Mouse (Mus musculus): ENCODE measurements around the gene Lpcat1. TPM values are rescaled to one million over a fixed set of nuclear protein-coding genes. Genes with fewer than 3 reads are reported as not detected.

Gene Lpcat1
- polyA plus RNA-seq, 1 experiment from 2014 or later: 22.5 TPM

GRCm38 (mm10) chr13:73448723-73449122, 18.3 kb upstream of the Lpcat1 start:
- Histone ChIP-seq H3K36me3 (no peaks in the 10 kb centered on the region), H3K27ac (no peak overlapping the region), H3K4me1 (replicated peaks) (no peaks in the 10 kb centered on the region), H3K9me3 (no peaks in the 10 kb centered on the region), H3K4me2 (replicated peaks) (no peak overlapping the region), H3K4me3 (replicated peaks) (no peak overlapping the region), H3K27me3 (replicated peaks) (no peaks in the 10 kb centered on the region), H3K9ac (no peak overlapping the region)
- ATAC-seq: no peak
- WGBS: 81% methylated on average over 3 of the region's 3 CpGs

- ATAC-seq: no peak
- Histone ChIP-seq H3K27ac (no peak overlapping the region), H3K9ac (no peak overlapping the region), H3K9me3 (no peaks in the 10 kb centered on the region), H3K36me3 (no peaks in the 10 kb centered on the region), H3K27me3 (replicated peaks) (no peaks in the 10 kb centered on the region), H3K4me2 (replicated peaks) (no peak overlapping the region), H3K4me1 (replicated peaks) (no peaks in the 10 kb centered on the region), H3K4me3 (replicated peaks) (no peak overlapping the region)
- WGBS: 72% methylated on average over 3 of the region's 3 CpGs
Measured at GRCm38 (mm10) chr13:73453503-73454217, 13.3 kb upstream of the Lpcat1 start.

- no peaks in the 10 kb centered on the region for H3K36me3 ChIP-seq
- peak; percentile 84 for ATAC-seq
Measured at GRCm38 (mm10) chr13:73455328-73455727, 11.7 kb upstream of the Lpcat1 start.

GRCm38 (mm10) chr13:73457301-73457700, 9.7 kb upstream of the Lpcat1 start:
- WGBS: 88% methylated on average over 4 of the region's 4 CpGs
- Histone ChIP-seq H3K27me3 (replicated peaks) (no peaks in the 10 kb centered on the region), H3K4me2 (replicated peaks) (no peak overlapping the region), H3K9me3 (no peaks in the 10 kb centered on the region), H3K9ac (no peak overlapping the region), H3K27ac (no peak overlapping the region), H3K4me1 (replicated peaks) (no peaks in the 10 kb centered on the region), H3K36me3 (no peaks in the 10 kb centered on the region), H3K4me3 (replicated peaks) (no peak overlapping the region)
- ATAC-seq: no peak

More at GRCm38 (mm10) chr13:73455328-73455727, 11.7 kb upstream of the Lpcat1 start:
- Histone ChIP-seq H3K4me2 (replicated peaks) (no peak overlapping the region), H3K4me1 (replicated peaks) (no peaks in the 10 kb centered on the region), H3K27me3 (replicated peaks) (no peaks in the 10 kb centered on the region), H3K9ac (no peak overlapping the region), H3K27ac (no peak overlapping the region), H3K9me3 (no peaks in the 10 kb centered on the region), H3K4me3 (replicated peaks) (no peak overlapping the region)
- 55% methylated on average over 3 of the region's 3 CpGs for WGBS

GRCm38 (mm10) chr13:73457741-73458140, 9.3 kb upstream of the Lpcat1 start:
- Histone ChIP-seq H3K4me1 (replicated peaks) (no peaks in the 10 kb centered on the region), H3K9ac (no peak overlapping the region)

GRCm38 (mm10) chr13:73458719-73459118, 8.3 kb upstream of the Lpcat1 start:
- Histone ChIP-seq H3K4me3 (replicated peaks) (no peak overlapping the region), H3K27me3 (replicated peaks) (no peaks in the 10 kb centered on the region), H3K4me2 (replicated peaks) (no peak overlapping the region), H3K4me1 (replicated peaks) (no peaks in the 10 kb centered on the region), H3K27ac (no peak overlapping the region), H3K36me3 (no peaks in the 10 kb centered on the region), H3K9ac (no peak overlapping the region), H3K9me3 (no peaks in the 10 kb centered on the region)
- no peak for ATAC-seq
- 67% methylated on average over 5 of the region's 5 CpGs for WGBS

More at GRCm38 (mm10) chr13:73457741-73458140, 9.3 kb upstream of the Lpcat1 start:
- Histone ChIP-seq H3K4me3 (replicated peaks) (no peak overlapping the region), H3K36me3 (no peaks in the 10 kb centered on the region), H3K27ac (no peak overlapping the region), H3K27me3 (replicated peaks) (no peaks in the 10 kb centered on the region), H3K4me2 (replicated peaks) (no peak overlapping the region), H3K9me3 (no peaks in the 10 kb centered on the region)
- no peak for ATAC-seq
- WGBS: 73% methylated on average over 2 of the region's 2 CpGs

- Histone ChIP-seq H3K4me1 (replicated peaks) (no peaks in the 10 kb centered on the region), H3K9me3 (no peaks in the 10 kb centered on the region), H3K4me2 (replicated peaks) (no peak overlapping the region), H3K27ac (no peak overlapping the region), H3K27me3 (replicated peaks) (no peaks in the 10 kb centered on the region), H3K36me3 (no peaks in the 10 kb centered on the region), H3K9ac (no peak overlapping the region), H3K4me3 (replicated peaks) (no peak overlapping the region)
- 68% methylated on average over 7 of the region's 7 CpGs for WGBS
- no peak for ATAC-seq
Measured at GRCm38 (mm10) chr13:73459189-73459850, 7.7 kb upstream of the Lpcat1 start.

- Histone ChIP-seq H3K4me1 (replicated peaks) (no peaks in the 10 kb centered on the region), H3K4me3 (replicated peaks) (no peak overlapping the region), H3K9me3 (no peaks in the 10 kb centered on the region), H3K36me3 (no peaks in the 10 kb centered on the region), H3K27me3 (replicated peaks) (no peaks in the 10 kb centered on the region), H3K27ac (no peak overlapping the region), H3K4me2 (replicated peaks) (no peak overlapping the region), H3K9ac (no peak overlapping the region)
- ATAC-seq: no peak
Measured at GRCm38 (mm10) chr13:73461551-73461950, 5.4 kb upstream of the Lpcat1 start.

- H3K4me3 ChIP-seq (replicated peaks): no peak overlapping the region
- ATAC-seq: no peak
- no peak overlapping the region for H3K4me2 ChIP-seq (replicated peaks)
- H3K9me3 ChIP-seq: no peaks in the 10 kb centered on the region
- no peaks in the 10 kb centered on the region for H3K36me3 ChIP-seq
- H3K27me3 ChIP-seq (replicated peaks): no peaks in the 10 kb centered on the region
- H3K4me1 ChIP-seq (replicated peaks): peaks cover 16% of the 10 kb centered on the region; the same call in 1 of the 2 replicates
- H3K9ac ChIP-seq: no peak overlapping the region
- H3K27ac ChIP-seq: no peak overlapping the region
- WGBS: 45% methylated on average over 2 of the region's 2 CpGs
Measured at GRCm38 (mm10) chr13:73465156-73465555, 1.8 kb upstream of the Lpcat1 start.

- H3K27me3 ChIP-seq (replicated peaks): no peaks in the 10 kb centered on the region
- H3K4me2 ChIP-seq (replicated peaks): no peak overlapping the region
- H3K4me1 ChIP-seq (replicated peaks): peaks cover 16% of the 10 kb centered on the region; the same call in 1 of the 2 replicates
- no peak for ATAC-seq
- no peaks in the 10 kb centered on the region for H3K9me3 ChIP-seq
- no peak overlapping the region for H3K27ac ChIP-seq
- no peak overlapping the region for H3K9ac ChIP-seq
- WGBS: 86% methylated on average over 3 of the region's 3 CpGs
- no peaks in the 10 kb centered on the region for H3K36me3 ChIP-seq
- no peak overlapping the region for H3K4me3 ChIP-seq (replicated peaks)
Measured at GRCm38 (mm10) chr13:73466411-73466810, 586 bp upstream of the Lpcat1 start.

GRCm38 (mm10) chr13:73467421-73468237, 632 bp downstream of the Lpcat1 start:
- Histone ChIP-seq H3K27me3 (replicated peaks) (no peaks in the 10 kb centered on the region), H3K4me1 (replicated peaks) (peaks cover 16% of the 10 kb centered on the region; the same call in 1 of the 2 replicates), H3K4me2 (replicated peaks) (peak overlapping the region; percentile 90), H3K36me3 (no peaks in the 10 kb centered on the region), H3K9ac (peak overlapping the region; percentile 89), H3K9me3 (no peaks in the 10 kb centered on the region), H3K27ac (peak overlapping the region; percentile 98), H3K4me3 (replicated peaks) (peak overlapping the region; percentile 95)
- under 1% methylated on average over 50 of the region's 53 CpGs for WGBS
- ATAC-seq: peak; percentile 91

- Histone ChIP-seq H3K27me3 (replicated peaks) (no peaks in the 10 kb centered on the region), H3K4me2 (replicated peaks) (peak overlapping the region; percentile 90; the same call in 1 of the 2 replicates), H3K9me3 (no peaks in the 10 kb centered on the region), H3K36me3 (no peaks in the 10 kb centered on the region), H3K27ac (no peak overlapping the region), H3K4me1 (replicated peaks) (peaks cover 16% of the 10 kb centered on the region; the same call in 1 of the 2 replicates), H3K4me3 (replicated peaks) (no peak overlapping the region), H3K9ac (no peak overlapping the region)
- ATAC-seq: no peak
- 71% methylated on average over 3 of the region's 3 CpGs for WGBS
Measured at GRCm38 (mm10) chr13:73468834-73469233, 1.8 kb downstream of the Lpcat1 start.

Data from intestine, embryonic 15.5 days (tissue).